Mouse (Mus musculus) urinary bladder, postnatal 36 days (tissue): ENCODE data around the gene Ctsd.
A peak's percentile ranks its signal among the peaks of the same experiment; 100 is the strongest.
"Not testable (repeated sequence)": the region's sequence is repeated elsewhere in the genome, so short reads cannot be mapped to it uniquely, and the experiment has no call there.

Source experiments
- DNase-seq, 2 experiments: peaks; one replicate each; pipeline ENCODE4 v3.0.0; 2022; ENCODE audit warnings: low spot score in 2 of 2, mixed read lengths in 1 of 2

Gene Ctsd

DNA sequence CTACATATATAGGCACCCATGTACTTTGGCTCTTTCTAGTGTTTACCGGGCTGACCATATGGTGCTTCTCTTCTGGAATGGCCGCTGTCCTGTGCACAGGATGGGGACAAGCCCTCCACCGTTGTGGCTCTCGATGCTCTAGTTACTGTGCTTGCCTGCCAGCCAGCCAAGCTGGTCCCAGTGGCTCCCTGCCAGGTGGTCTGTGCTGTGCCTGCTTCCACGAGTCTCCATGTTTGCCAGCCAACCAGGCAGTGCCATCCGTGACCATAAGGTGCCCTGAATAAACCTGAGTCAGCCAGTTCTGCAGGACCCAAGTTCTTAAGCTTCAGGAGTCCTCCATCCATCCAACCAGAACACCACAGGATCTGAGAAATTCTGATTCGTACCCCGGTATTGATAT lies 52.7 kb downstream of the Ctsd start:
- DNase-seq, result no peak

DNA sequence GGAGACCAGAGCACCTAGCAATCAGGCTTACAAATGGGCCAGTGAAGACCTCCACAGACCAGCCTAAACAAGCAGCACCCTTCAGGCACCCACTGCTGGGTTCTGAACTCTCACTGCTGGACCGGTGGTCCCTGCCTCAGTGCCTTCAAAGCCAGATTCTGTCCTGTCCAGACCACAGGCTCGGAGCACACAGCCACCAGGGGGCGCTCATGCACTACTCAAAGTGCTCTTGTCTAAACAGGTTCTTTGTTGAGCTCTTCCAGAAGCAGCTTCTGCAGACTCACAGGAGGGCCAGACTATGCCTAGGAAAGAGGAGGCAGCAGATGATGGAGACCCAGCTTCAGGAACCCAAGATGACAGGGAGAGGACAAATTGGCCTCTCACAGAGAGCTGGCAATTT lies 53.6 kb downstream of the Ctsd start:
- DNase-seq, result peak; percentile 87

DNA sequence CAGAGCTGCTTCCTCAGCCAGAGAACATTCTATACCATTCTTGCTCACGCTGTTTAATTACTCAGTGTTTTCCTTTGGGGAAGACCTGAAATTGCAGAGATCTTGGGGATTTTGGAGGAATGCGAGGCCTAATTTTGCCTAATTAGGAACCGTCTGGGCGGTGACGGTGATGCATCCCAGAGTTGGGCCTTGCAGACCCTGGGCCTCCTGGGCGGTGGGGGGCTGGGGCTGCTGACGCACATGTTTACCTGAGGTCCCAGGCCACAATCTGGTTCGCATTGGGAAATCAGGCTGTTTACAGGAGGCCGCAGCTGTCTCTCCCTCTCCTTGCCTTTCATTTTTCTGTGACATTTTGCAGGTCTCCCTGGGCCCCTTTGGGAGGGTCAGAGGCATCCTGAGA lies 55.1 kb downstream of the Ctsd start:
- not testable (repeated sequence) for DNase-seq

DNA sequence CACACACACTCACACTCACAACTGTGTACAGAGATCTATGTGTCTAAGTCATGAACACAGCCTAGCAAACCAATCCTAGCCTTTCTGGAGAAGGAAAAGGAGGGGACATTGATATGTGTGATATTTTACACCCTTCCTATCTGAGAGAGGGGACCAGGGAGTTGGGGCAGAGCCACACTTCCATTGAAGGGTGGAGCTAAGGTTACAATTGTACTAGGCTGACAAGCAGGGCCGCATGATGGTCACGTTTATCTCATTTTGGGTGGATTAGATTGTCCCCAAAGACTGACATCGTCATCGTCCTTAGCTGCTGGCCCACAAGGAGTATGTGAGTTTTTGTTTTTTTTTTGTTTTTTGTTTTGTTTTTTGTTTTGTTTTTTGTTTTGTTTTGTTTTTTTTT lies 56.6 kb downstream of the Ctsd start:
- no peak for DNase-seq

DNA sequence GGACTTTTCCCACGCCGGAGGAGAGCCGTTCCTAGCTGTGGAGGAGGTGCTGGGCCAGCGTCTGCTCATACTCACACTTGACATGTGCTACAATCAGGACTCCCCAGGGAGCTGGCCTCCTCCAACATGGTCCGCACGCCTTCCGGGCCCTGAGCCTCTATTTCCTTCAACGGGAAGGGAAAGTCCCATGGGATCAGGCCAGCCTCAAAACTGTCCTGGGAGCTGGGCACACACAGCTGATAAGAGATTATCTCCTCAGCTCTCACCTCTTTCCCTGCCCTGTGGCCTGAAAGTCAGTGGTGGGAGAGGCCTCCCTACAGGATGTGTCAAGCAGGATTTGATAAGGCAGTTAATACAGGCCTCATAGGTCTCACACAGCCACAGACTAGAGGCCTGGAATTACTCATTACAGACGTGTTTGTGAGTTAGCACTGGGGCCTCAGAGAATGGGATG lies 57.5 kb downstream of the Ctsd start:
- DNase-seq, result no peak

DNA sequence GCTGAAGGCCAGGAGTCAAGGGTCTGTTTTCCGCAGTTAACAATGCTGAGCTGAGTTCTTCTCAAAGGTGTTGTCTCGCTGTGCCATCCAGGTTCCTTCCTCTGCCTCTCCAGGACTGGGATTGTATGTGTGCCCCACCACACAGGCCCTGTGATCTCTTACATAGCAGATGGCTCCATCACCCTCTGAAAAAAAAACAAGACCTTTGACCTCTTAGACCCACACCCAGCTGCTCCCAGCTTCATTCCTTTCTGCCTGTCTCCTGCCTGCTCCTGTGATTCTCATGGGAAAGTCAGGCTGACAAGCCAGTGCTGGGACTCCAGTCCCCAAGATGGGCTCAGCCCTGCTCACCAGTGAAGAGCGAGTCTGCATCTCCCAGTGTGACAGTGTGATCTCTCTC lies 59.3 kb downstream of the Ctsd start:
- no peak for DNase-seq

DNA sequence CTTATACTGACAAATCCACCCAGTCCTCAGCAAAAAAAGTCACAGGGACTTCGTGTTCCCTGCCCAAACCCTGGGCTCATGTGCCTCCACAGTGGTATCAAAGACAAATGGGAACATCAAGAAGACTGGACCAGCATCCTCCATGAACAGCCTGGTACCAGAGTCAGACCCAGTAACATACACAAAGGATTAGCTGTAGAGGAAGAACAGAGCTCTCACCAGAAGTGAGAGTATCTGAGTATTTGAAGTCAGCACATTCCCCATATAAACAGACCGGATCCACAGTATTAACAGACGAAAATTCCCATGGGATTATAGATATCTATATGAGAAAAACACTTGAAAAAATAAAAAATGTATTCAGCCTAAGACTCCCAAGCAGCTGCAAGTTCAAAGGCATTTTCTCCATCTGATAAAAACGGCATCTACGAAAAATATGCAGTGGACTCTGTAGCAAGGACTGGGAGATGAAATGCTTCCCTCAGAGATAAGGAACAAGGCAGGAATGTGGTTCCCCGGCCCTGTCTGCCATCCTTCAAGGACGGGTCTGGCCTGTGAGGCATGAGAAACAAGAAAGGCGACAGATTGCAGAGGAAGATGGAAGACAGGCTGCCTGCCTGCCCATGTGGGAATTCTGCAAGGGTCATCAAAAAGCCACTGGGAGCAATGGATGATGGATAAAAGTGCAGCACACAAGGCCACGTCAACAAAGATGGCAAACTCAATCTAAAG lies 61.0 kb downstream of the Ctsd start:
- no peak for DNase-seq
